Mouse (Mus musculus) megakaryocyte, embryonic 14.5 days (primary cell): ENCODE measurements around the gene Mllt11.

Source experiments
- FLI1 ChIP-seq: IDR thresholded peaks from 2 replicates; pipeline ENCODE4 v1.6.1; 2012; ENCODE audit warnings: low read length, inconsistent platforms, mixed read lengths
- GATA1 ChIP-seq: IDR thresholded peaks from 3 replicates; pipeline ENCODE4 v1.6.1; 2012; ENCODE audit warnings: mixed read lengths, low read length, inconsistent platforms, borderline replicate concordance

DNA sequence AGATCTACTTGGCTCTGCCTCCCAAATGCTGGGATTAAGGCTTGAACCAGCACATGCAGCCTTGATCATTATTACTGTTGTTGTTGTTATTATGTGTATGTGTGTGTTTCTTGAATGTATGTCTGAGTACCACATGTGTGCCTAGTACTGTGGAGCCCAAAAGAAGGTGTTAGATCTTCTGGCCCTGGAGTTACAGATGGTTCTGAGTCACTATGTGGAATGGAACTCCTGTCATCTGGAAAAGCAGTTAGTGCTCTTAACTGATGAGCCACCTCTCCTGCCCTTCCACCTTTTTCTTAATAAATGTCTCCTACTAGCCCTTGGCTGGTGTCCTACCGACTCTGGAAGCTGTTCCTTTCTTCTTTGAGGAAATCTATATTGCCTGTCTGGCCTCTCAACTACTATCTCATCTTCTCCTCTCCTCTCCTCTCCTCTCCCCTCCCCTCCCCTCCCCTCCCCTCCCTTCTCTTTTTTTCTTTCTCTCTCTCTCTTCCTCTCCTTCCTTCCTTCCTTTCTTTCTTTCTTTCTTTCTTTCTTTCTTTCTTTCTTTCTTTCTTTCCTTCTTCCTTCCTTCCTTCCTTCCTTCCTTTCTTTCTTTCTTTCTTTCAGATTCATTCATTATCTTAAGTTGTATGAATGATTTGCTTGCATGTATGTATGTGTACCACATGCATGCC is 15.8 kb upstream of the Mllt11 start:
- no peak for TF ChIP-seq GATA1
- TF ChIP-seq FLI1: no peak
